ENCODE assay signal across 9 mouse cellular contexts in genomic region chr9:49493979-49494649, GRCm38 (mm10). TPM values are rescaled to one million over a fixed set of nuclear protein-coding genes. Genes with fewer than 3 reads are reported as not detected.
DNase-seq lines count a peak whose midpoint lies in the region; ATAC-seq and TF ChIP-seq lines count a peak whose summit lies in the region.
"Had no signal": no experiment of that assay in that cellular context is flagged by ENCODE, and none has a peak within 500 bp of the region (broad histone marks: within the 10 kb centered on the region; RNA-seq: fewer than 3 reads in every experiment).

No protein-coding gene starts in this region.

- DNase-seq in ovary, postnatal 10 days (ENCODE audit: low spot score) = peak; percentile 22
- DNase-seq in ovary, adult 18-20 months (ENCODE audit: low spot score) = no peak
- peak; percentile 82 to 90 for DNase-seq in cerebellum, postnatal 10 days
- peak; percentile 64 for DNase-seq in gastrocnemius, adult 2 months
- peak; percentile 55 to 64 for DNase-seq in left cerebral cortex, adult 18-20 months (ENCODE audit: low spot score in 2 of 2)
- DNase-seq in skeletal muscle tissue, adult 2 months (ENCODE audit: low read depth, low spot score) = peak; percentile 69

- no peaks in the 10 kb centered on the region for H3K36me3 ChIP-seq in hindbrain, embryonic 16.5 days (ENCODE audit: control insufficient read depth, insufficient read depth, low read length)

- intact Hi-C loops in gastrocnemius, adult 2 months (cut with DNase I) = loop anchor here (1.0 to 2.0 kb wide), 3 partner anchors 677 to 1035 kb away; partner anchors contain the start of gene Pts

- H3K4me2 ChIP-seq in hindbrain, embryonic 16.5 days (ENCODE audit: low read length) = no peak overlapping the region

- H3K27ac ChIP-seq in gastrocnemius, adult 2 months = no peak overlapping the region; the same call in 1 of the 2 replicates
- H3K27ac ChIP-seq in hindbrain, embryonic 16.5 days (ENCODE audit: low read depth, low read length) = no peak overlapping the region
- H3K27ac ChIP-seq: macrophage had no signal

- peak; percentile 83 for ATAC-seq in hindbrain, embryonic 16.5 days
- ATAC-seq in megakaryocyte-erythroid progenitor cell, adult 5-6 weeks (replicated peaks; ENCODE audit: low FRiP score, low TSS enrichment, poor library complexity, severe bottlenecking) = peak; percentile 74

- 0 out of 2 replicates have a peak overlapping the region, but pooled peaks have one; percentile 8 for H3K9ac ChIP-seq in hindbrain, embryonic 16.5 days (ENCODE audit: low read depth, low read length)

- H3K9me3 ChIP-seq in hindbrain, embryonic 16.5 days (ENCODE audit: control insufficient read depth, low read length) = no peaks in the 10 kb centered on the region

- H3K4me3 ChIP-seq in gastrocnemius, adult 2 months = no peak overlapping the region
- H3K4me3 ChIP-seq in hindbrain, embryonic 16.5 days (ENCODE audit: low read length) = no peak overlapping the region

- H3K27me3 ChIP-seq in hindbrain, embryonic 16.5 days (replicated peaks; ENCODE audit: control insufficient read depth, insufficient read depth, low read length) = no peaks in the 10 kb centered on the region

- TF ChIP-seq CTCF in gastrocnemius, adult 2 months (IDR thresholded peaks at IDR 0.05) = peak; percentile 97

- 2% methylated on average over 4 of the region's 4 CpGs for WGBS in hindbrain, embryonic 16.5 days

- peaks cover 1% of the 10 kb centered on the region; the same call in 1 of the 2 replicates for H3K4me1 ChIP-seq in hindbrain, embryonic 16.5 days (ENCODE audit: control insufficient read depth, insufficient read depth, low read depth, low read length)

RNA-seq across cellular contexts. Expression of gene Ttc12, which starts 8.1 kb away (rescaled TPM):
- total RNA-seq in gastrocnemius, adult 2 months (2021) = under 1 TPM; 0.89 to 0.97 TPM
- 2.1 and 2.6 TPM in 2 replicates for polyA plus RNA-seq in hindbrain, embryonic 16.5 days (2015; fragmentation: Nextera tagmentation; extraction: Ambion mirVana)
- 1 to 10 TPM; 1.1 to 1.4 TPM for total RNA-seq in left cerebral cortex, adult 18-20 months (2021)
- 0.52 and 1.4 TPM in 2 replicates for total RNA-seq in megakaryocyte-erythroid progenitor cell, adult 5-6 weeks (2014; fragmentation: Nextera tagmentation)
- 0.42 and 0.85 TPM in 2 replicates for total RNA-seq in megakaryocyte-erythroid progenitor cell, adult 5-6 weeks (2017)
